Mouse (Mus musculus) inflammation-experienced regulatory T-cells, adult 6 months (primary cell): ENCODE results near the gene Slc25a41. TPM values are rescaled to one million over a fixed set of nuclear protein-coding genes. Genes with fewer than 3 reads are reported as not detected.

Experiments
- ATAC-seq: one replicate; pipeline ENCODE4 v1.8.0; 2017
- polyA plus RNA-seq, 3 experiments: library from polyadenylated mRNA; unstranded; fragments of 100-300 nt; shearing (Covaris generic); gene quantifications; one replicate each; pipeline ENCODE4 v1.2.1; 2017

Gene Slc25a41
- polyA plus RNA-seq, 3 experiments from 2014 or later = not detected

DNA sequence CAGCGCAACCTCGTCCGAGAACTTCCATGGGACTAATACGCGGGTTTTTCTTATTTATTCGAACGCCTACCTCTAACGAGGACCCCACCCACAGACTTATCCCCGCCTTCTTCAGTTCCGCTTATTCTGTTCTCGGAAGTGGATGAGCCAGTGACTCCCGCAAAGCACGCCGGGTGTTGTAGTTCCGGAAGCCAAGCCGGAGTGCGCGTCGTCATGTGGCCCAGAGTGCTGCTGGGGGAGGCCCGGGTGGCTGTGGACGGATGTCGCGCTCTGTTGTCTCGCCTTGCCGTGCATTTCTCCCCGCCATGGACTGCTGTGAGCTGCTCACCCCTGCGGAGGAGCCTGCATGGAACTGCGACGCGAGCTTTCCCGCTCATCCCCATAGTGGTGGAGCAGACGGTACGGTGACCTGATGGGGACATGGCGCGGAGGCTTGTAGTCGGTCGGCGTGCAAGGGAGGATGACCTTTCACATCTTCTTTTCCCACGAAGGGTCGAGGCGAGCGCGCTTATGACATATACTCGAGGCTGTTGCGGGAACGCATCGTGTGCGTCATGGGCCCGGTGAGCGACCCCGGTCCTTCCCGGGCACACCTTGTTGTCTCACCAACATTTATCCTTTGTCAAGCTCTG lies 51.2 kb downstream of the Slc25a41 start, which contains the start of gene Clpp:
Clpp (plus strand) TSS at position 191 of the 632 bp plus-strand sequence.
- ATAC-seq = peak; percentile 99

DNA sequence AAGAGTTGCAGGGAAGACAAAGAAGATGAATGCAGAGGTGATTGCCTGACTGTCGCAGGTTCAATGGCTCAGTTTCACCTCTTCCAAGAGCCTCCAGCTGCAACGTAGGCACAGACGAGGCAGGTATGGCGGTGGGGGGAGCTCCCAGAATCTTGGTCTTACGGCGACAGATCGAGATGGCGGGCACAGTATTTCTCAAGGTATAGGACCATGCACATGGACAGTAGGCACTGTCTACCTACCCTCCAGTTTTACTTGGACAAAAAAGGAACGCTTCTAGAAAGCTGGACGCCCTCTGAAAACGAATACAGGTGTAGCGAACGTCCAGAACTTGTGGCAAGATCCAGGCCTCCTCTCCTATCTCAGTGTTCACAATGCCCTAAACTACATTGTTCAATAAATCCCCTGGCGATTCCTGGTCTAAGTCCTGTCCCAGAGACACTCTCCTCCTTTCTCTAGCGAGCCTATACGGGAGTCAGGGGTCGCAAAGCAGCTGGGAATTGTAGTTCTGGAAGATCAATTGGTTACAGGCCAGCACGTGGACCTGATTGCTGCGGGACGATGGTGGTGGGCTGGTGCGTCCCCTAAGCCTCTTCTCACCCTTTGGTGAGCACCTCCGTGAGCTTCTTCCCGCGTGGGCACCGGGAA lies 51.9 kb downstream of the Slc25a41 start:
- peak; percentile 72 for ATAC-seq

DNA sequence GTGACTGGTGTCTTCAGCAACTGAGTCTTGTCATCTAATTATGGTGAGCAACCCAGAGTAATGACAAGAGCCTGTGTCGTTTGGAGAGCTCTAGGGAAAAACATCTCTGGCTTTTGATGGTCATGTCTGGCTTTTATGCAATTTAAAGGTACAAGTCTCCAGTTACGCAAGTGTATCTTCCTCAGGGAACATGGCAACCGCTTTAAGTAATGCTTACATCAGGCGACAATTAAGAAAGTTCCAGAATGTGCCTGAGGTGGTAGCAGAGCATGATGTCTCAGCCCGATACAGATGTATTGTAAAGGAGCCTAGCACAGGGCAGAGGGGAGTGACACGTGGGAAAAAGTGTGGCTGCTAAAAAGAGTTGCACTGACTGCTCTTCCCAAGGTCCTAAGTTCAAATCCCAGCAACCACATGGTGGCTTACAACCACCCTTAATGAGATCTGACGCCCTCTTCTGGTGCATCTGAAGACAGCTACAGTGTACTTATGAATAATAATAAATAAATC lies 52.5 kb downstream of the Slc25a41 start:
- no peak for ATAC-seq

DNA sequence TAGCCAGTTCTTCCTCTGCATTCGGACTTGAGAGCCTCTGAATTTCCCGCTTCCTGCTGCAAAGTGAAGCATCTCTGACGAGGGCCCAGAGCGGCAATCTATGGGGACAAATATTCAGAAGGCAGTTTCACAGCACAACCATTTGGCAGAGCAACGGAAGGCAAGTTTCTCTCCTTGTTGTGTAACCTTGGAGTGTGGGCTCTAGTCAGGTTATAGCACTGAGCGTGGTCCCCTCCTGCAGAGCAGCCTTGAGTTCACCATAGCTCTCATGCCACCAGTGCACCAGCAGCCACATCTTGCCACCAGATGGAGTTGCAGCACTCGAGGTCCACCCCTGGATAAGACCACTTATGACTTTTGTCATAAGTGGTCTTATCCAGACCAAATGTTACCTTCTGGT lies 53.0 kb downstream of the Slc25a41 start:
- no peak for ATAC-seq

DNA sequence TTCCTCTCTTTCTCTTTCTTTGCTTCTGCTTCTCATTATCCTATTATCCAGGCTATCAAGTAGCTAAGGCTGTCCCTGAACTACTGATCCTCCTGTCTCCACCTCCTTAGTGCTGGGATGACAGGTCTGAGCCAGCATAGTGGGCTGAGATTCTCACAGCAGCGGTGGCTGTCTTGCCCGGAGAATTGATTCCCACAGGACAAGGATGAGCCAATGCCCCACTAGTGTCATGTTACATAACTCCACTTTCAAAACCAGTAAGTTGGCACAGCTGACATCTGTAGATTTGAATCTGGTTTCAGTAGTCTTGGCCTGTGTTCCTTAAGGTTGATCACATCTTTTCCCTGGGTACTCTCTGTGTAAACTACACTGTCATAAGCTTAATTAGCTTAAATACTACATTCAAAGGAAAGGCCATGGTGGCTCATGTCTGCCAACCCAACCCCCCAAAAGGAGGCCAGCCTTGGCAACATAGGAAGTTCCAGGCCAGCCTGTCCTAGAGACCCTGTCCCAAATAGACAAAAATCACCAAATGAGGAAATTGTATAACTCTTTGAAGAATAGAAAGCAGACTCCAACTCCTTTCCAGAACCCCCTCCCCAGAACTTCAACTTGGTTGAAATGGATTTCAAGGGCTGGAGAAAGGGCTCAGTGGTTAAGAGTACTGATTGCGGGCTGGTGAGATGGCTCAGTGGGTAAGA lies 55.2 kb downstream of the Slc25a41 start:
- ATAC-seq = no peak

DNA sequence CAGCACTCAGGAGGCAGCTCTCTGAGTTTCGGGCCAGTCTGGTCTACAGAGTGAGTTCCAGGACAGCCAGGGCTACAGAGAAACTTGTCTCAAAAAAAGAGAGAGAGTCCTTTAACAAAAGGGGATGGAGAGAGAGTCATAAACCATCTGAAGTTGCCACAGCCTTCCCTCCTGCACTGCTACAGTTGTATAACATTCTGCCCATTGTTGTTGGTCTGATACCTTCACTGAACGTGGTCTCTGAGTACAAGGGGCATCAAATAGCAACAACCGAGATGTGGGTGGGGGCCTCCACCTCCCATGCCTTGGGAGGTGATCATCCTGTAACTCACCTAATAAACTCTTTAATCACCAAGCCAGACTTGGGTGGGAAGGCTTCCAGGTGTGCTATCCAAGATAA lies 55.8 kb downstream of the Slc25a41 start:
- no peak for ATAC-seq

DNA sequence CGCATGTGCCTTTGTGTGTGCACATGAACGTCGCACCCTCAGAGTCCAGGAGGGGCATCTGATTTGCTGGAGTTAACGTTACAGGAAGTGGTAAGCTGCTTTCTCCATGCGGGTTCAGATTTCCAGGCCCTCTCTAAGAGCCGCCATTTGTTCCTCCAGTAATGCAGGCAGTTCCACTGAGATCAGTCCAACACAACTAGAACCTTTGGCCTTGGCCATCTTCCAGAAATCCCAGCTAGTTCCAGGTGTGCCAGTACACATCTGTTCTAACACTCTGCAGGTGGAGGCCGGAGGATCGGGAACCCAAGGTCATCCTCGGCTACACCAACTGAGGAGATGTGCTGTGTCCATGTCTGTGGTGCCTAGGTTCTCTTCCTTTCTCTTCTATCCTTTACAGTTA lies 56.6 kb downstream of the Slc25a41 start:
- no peak for ATAC-seq

Other genes starting within 250 kb of the Slc25a41 start
- gene Rfx2, start 210.6 kb downstream of the Slc25a41 start, polyA plus RNA-seq = 1 to 10 TPM in 2 of 3 experiments, under 1 TPM in 1; 0.62 to 3.3 (median 1.5) TPM
- gene Acsbg2, start 167.2 kb downstream of the Slc25a41 start, polyA plus RNA-seq = not detected
- gene 1700061G19Rik, start 166.2 kb downstream of the Slc25a41 start, polyA plus RNA-seq = under 1 TPM; 0.21 to 0.57 (median 0.28) TPM
- gene Mllt1, start 106.2 kb downstream of the Slc25a41 start, polyA plus RNA-seq = 1 to 10 TPM; 5.4 to 6.2 (median 5.6) TPM
- not detected for gene Acer1, start 59.5 kb downstream of the Slc25a41 start, polyA plus RNA-seq
- gene Clpp, start 51.3 kb downstream of the Slc25a41 start, polyA plus RNA-seq = 100 to 1,000 TPM in 2 of 3 experiments, 10 to 100 TPM in 1; 61.9 to 113 (median 112) TPM
- 10 to 100 TPM; 20.3 to 29.1 (median 22.2) TPM for gene Alkbh7, start 44.3 kb downstream of the Slc25a41 start, polyA plus RNA-seq
- gene Pspn, start 41.6 kb downstream of the Slc25a41 start, polyA plus RNA-seq = 1 to 10 TPM in 1 of 3 experiments, under 1 TPM in 1, not detected in 1; 0.82 to 1.5 TPM
- 10 to 100 TPM; 66.8 to 86.1 (median 78.3) TPM for gene Gtf2f1, start 30.4 kb downstream of the Slc25a41 start, polyA plus RNA-seq
- gene Gm17949, start 30.2 kb downstream of the Slc25a41 start, polyA plus RNA-seq = 1 to 10 TPM in 1 of 3 experiments, under 1 TPM in 2; 0.51 to 1.7 (median 0.67) TPM
- 10 to 100 TPM; 17.4 to 36.4 (median 31.4) TPM for gene Khsrp, start 10.1 kb downstream of the Slc25a41 start, polyA plus RNA-seq
- gene Crb3, start 17.5 kb upstream of the Slc25a41 start, polyA plus RNA-seq = 1 to 10 TPM in 1 of 3 experiments, under 1 TPM in 2; 0.94 to 2.4 (median 0.99) TPM
- gene Slc25a23, start 18.2 kb upstream of the Slc25a41 start, polyA plus RNA-seq = 1 to 10 TPM; 1.0 to 3.1 (median 2.6) TPM
- gene Dennd1c, start 36.9 kb upstream of the Slc25a41 start, polyA plus RNA-seq = 100 to 1,000 TPM; 183 to 288 (median 219) TPM
- gene Tubb4a, start 46.1 kb upstream of the Slc25a41 start, polyA plus RNA-seq = 1 to 10 TPM; 2.2 to 5.4 (median 3.9) TPM
- 10 to 100 TPM in 2 of 3 experiments, 1 to 10 TPM in 1; 9.6 to 30.9 (median 15.9) TPM for gene Tnfsf9, start 63.7 kb upstream of the Slc25a41 start, polyA plus RNA-seq
- gene Cd70, start 108.1 kb upstream of the Slc25a41 start, polyA plus RNA-seq = 1 to 10 TPM; 1.6 to 5.2 (median 3.4) TPM
- gene Tnfsf14, start 152.5 kb upstream of the Slc25a41 start, polyA plus RNA-seq = 10 to 100 TPM; 13.3 to 15.2 (median 14.1) TPM
- 1 to 10 TPM; 1.0 to 3.6 (median 1.8) TPM for gene C3, start 186.5 kb upstream of the Slc25a41 start, polyA plus RNA-seq
- gene Gpr108, start 206.8 kb upstream of the Slc25a41 start, polyA plus RNA-seq = 10 to 100 TPM; 49.0 to 66.3 (median 56.5) TPM
- 1 to 10 TPM; 1.0 to 4.4 (median 3.6) TPM for gene Trip10, start 207.8 kb upstream of the Slc25a41 start, polyA plus RNA-seq
- 10 to 100 TPM; 66.1 to 89.2 (median 85.7) TPM for gene Vav1, start 237.4 kb upstream of the Slc25a41 start, polyA plus RNA-seq